Mouse (Mus musculus): ENCODE measurements around the gene Cfap157.

Gene Cfap157

GRCm38 (mm10) chr2:32750887-32751664, 33.2 kb downstream of the Cfap157 start:
- DNase-seq (ENCODE audit: low read depth, low spot score): no peak

GRCm38 (mm10) chr2:32750199-32750598, 34.0 kb downstream of the Cfap157 start:
- no peak for DNase-seq (ENCODE audit: low read depth, low spot score)

GRCm38 (mm10) chr2:32749082-32749481, 35.1 kb downstream of the Cfap157 start:
- no peak for DNase-seq (ENCODE audit: low read depth, low spot score)

- DNase-seq (ENCODE audit: low read depth, low spot score): no peak
Observed at GRCm38 (mm10) chr2:32744272-32744982, 39.8 kb downstream of the Cfap157 start.

GRCm38 (mm10) chr2:32742173-32742531, 42.1 kb downstream of the Cfap157 start:
- DNase-seq (ENCODE audit: low read depth, low spot score): no peak

GRCm38 (mm10) chr2:32741273-32742172, 42.7 kb downstream of the Cfap157 start:
- no peak for DNase-seq (ENCODE audit: low read depth, low spot score)

- no peak for DNase-seq (ENCODE audit: low read depth, low spot score)
Observed at GRCm38 (mm10) chr2:32740916-32741272, 43.3 kb downstream of the Cfap157 start, which contains the start of gene 6330409D20Rik. TSS of gene 6330409D20Rik (minus strand) at chr2:32741016.

- DNase-seq (ENCODE audit: low read depth, low spot score): no peak
Observed at GRCm38 (mm10) chr2:32739311-32739710, 44.9 kb downstream of the Cfap157 start.

- DNase-seq (ENCODE audit: low read depth, low spot score): no peak
Observed at GRCm38 (mm10) chr2:32737008-32737407, 47.2 kb downstream of the Cfap157 start.

- no peak for DNase-seq (ENCODE audit: low read depth, low spot score)
Observed at GRCm38 (mm10) chr2:32736306-32736829, 47.9 kb downstream of the Cfap157 start.

GRCm38 (mm10) chr2:32734933-32735332, 49.3 kb downstream of the Cfap157 start:
- no peak for DNase-seq (ENCODE audit: low read depth, low spot score)

GRCm38 (mm10) chr2:32734480-32734879, 49.7 kb downstream of the Cfap157 start:
- no peak for DNase-seq (ENCODE audit: low read depth, low spot score)

GRCm38 (mm10) chr2:32732695-32733094, 51.5 kb downstream of the Cfap157 start:
- no peak for DNase-seq (ENCODE audit: low read depth, low spot score)

- no peak for DNase-seq (ENCODE audit: low read depth, low spot score)
Observed at GRCm38 (mm10) chr2:32731911-32732310, 52.3 kb downstream of the Cfap157 start.

- DNase-seq (ENCODE audit: low read depth, low spot score): no peak
Observed at GRCm38 (mm10) chr2:32730854-32731253, 53.4 kb downstream of the Cfap157 start.

- DNase-seq (ENCODE audit: low read depth, low spot score): no peak
Observed at GRCm38 (mm10) chr2:32729547-32729946, 54.7 kb downstream of the Cfap157 start.

- no peak for DNase-seq (ENCODE audit: low read depth, low spot score)
Observed at GRCm38 (mm10) chr2:32728463-32728862, 55.8 kb downstream of the Cfap157 start.

- DNase-seq (ENCODE audit: low read depth, low spot score): peak; percentile 74
Observed at GRCm38 (mm10) chr2:32727435-32727834, 56.8 kb downstream of the Cfap157 start.

All from CD4-positive, CD25-positive, alpha-beta regulatory T cell, adult 2 months (primary cell).